Mouse (Mus musculus) hindbrain, embryonic 14.5 days (tissue): ENCODE data around the gene Rsu1. TPM values are rescaled to one million over a fixed set of nuclear protein-coding genes. Genes with fewer than 3 reads are reported as not detected.

Source experiments
- ATAC-seq: fragments of 200-750 bp; cut with Nextera tagmentation; 2 replicates; pipeline ENCODE4 v1.8.0; 2017; ENCODE audit warnings: moderate number of reproducible peaks, mild to moderate bottlenecking, moderate TSS enrichment, moderate library complexity; ENCODE audit not compliant: low FRiP score
- DNase-seq: peaks from one replicate; pipeline ENCODE4 v3.0.0-alpha.2; 2015; ENCODE audit warnings: low spot score
- H3K27ac ChIP-seq: fragments of 300-500 bp; sonication (generic); 2 replicates; pipeline ENCODE4 v1.5.1; 2014; ENCODE audit warnings: mild to moderate bottlenecking, moderate library complexity
- H3K27me3 ChIP-seq: fragments of 300-500 bp; sonication (generic); 2 replicates; pipeline ENCODE4 v1.6.1; 2014; ENCODE audit warnings: mild to moderate bottlenecking, low read length, mixed read lengths; ENCODE audit not compliant: control insufficient read depth, insufficient read depth
- H3K36me3 ChIP-seq: fragments of 300-500 bp; sonication (generic); replicated peaks from 2 replicates; pipeline ENCODE4 v1.6.1; 2014; ENCODE audit not compliant: control insufficient read depth, insufficient read depth
- H3K4me1 ChIP-seq: fragments of 300-500 bp; sonication (generic); replicated peaks from 2 replicates; pipeline ENCODE4 v1.6.1; 2014; ENCODE audit warnings: antibody characterized with exemption, low read length, mixed read lengths; ENCODE audit not compliant: control insufficient read depth, insufficient read depth
- H3K4me2 ChIP-seq: fragments of 300-500 bp; sonication (generic); replicated peaks from 2 replicates; pipeline ENCODE4 v1.6.1; 2014; ENCODE audit warnings: mild to moderate bottlenecking, moderate library complexity
- H3K4me3 ChIP-seq: fragments of 300-500 bp; sonication (generic); replicated peaks from 2 replicates; pipeline ENCODE4 v1.5.1; 2014; ENCODE audit warnings: mild to moderate bottlenecking, low read length
- H3K9ac ChIP-seq: fragments of 300-500 bp; sonication (generic); 2 replicates; pipeline ENCODE4 v1.6.1; 2014
- H3K9me3 ChIP-seq: fragments of 300-500 bp; sonication (generic); 2 replicates; pipeline ENCODE4 v1.6.1; 2016; ENCODE audit warnings: low read length; ENCODE audit not compliant: control insufficient read depth
- WGBS: fragments of 180-500 bp; shearing (Covaris S2); extraction: QIAGEN DNeasy Blood & Tissue Kit; methylation state at CpG from one replicate; pipeline ENCODE4 v1.1.7; 2014; 5-methylcytosine and 5-hydroxymethylcytosine counted together
- polyA plus RNA-seq: library from polyadenylated mRNA; unstranded; fragments of >200 nt; fragmentation: Nextera tagmentation; extraction: Ambion mirVana; gene quantifications from 2 replicates; pipeline ENCODE4 v1.2.1, GENCODE M21; 2014

Gene Rsu1
- polyA plus RNA-seq, 1 experiment from 2014 or later = 75.7 TPM

DNA sequence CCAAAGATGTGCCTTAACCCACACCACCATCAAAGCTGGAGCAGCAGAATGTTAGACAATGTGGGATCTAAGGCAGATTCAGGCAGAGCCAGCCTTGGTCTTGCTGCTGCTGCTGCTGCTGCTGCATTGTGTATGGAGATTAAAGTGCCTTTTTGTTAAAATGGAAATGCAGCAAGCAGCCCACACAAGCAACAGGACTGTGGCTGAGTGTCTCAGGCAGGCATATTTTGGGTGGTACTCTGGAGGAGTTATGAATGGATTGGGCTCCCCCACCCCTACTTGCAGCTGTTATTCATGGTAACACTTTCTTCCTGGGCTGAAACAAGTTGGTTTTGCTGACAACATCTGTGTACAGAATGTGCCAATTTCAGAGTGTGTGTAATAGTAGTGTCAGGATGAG is 199.0 kb downstream of the Rsu1 start:
- no peak for DNase-seq
- H3K4me1 ChIP-seq = no peaks in the 10 kb centered on the region
- no peak for ATAC-seq
- H3K4me3 ChIP-seq = no peak overlapping the region
- H3K4me2 ChIP-seq = no peak overlapping the region
- no peaks in the 10 kb centered on the region for H3K9me3 ChIP-seq
- H3K27ac ChIP-seq = no peak overlapping the region
- H3K9ac ChIP-seq = no peak overlapping the region
- no peaks in the 10 kb centered on the region for H3K27me3 ChIP-seq
- no peaks in the 10 kb centered on the region for H3K36me3 ChIP-seq

DNA sequence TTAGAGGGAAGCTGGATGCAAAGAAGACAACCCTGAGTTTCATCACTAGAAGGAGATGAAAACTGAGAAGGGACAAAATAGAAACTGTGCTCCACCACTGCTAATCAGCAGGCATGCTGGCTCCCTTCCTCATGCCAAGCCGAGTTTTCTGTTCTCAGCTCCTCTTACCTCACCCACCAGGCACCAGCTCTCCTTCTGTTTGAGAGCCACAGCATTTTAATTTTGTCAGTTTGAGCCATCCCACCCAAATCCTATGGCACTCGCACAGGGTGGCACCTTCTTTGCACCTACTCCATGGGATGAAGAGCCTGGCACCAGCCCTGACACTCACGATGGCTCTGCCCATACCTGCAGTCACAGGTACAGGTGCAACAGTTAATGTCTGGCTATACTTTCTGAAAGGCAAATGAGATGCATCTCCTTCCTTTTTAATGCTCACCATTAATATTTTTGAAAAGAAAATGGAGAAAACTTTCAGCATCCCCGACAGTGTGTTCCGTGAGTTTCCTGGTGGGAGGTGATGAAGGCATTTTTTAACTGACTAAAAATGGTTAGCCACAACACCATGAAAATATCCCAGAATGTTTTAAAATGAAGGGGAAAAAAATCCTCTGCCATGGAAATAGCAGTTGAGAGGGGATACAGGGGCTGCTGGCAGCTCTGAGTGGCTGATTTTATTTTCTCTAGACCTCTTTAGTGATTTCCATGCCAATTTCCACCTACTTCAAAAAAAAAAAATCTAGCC is 210.6 kb downstream of the Rsu1 start:
- Histone ChIP-seq H3K9me3 (no peaks in the 10 kb centered on the region), H3K27ac (no peak overlapping the region), H3K4me2 (no peak overlapping the region), H3K36me3 (no peaks in the 10 kb centered on the region), H3K4me3 (no peak overlapping the region), H3K27me3 (no peaks in the 10 kb centered on the region), H3K9ac (no peak overlapping the region), H3K4me1 (no peaks in the 10 kb centered on the region)
- DNase-seq (no peak), ATAC-seq (no peak)
- 94% methylated on average over 5 of the region's 5 CpGs for WGBS

DNA sequence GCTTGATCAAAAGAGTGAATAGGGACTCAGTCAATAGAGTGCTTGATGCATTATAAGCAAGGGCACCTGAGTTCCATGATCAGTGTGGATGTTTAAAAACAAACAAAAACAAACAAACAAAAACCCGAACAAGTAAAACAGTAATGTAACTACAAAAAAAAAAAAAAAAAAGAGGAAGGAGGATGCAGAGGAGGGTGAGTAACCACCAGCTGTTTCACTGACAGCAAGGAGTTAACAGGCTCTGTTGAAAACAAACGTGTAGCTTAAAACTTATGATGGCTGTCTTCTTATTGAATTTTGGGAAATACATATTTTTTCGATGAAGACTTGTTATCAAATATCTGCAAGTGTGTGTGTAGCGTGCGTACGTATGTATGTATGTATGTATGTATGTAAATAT is 222.6 kb downstream of the Rsu1 start:
- Histone ChIP-seq H3K9ac (no peak overlapping the region), H3K4me3 (no peak overlapping the region), H3K36me3 (no peaks in the 10 kb centered on the region), H3K27ac (no peak overlapping the region), H3K4me1 (no peaks in the 10 kb centered on the region), H3K4me2 (no peak overlapping the region), H3K9me3 (no peaks in the 10 kb centered on the region), H3K27me3 (no peaks in the 10 kb centered on the region)
- DNase-seq (no peak), ATAC-seq (no peak)
- WGBS = 88% methylated on average over 6 of the region's 6 CpGs

DNA sequence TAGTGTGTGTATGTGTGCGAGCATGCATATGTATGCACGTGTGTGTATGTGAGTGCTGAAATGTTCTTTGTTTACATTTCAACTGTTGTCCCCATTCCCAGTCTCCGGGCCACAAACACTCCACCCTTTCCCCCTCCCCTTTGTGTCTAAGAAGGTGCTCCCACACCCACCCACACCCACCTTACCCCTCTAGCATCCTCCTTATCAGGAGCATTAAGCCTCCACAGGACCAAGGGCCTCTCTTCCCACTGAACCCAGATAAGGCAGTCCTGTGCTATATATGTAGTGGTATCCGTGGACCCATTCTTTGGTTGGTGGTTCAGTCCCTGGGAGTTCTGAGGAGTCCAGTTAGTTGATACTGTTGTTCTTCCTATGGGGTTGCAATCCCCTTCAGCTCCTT is 226.7 kb downstream of the Rsu1 start:
- Histone ChIP-seq H3K27ac (no peak overlapping the region), H3K27me3 (no peaks in the 10 kb centered on the region)
- 92% methylated on average over 4 of the region's 4 CpGs for WGBS

DNA sequence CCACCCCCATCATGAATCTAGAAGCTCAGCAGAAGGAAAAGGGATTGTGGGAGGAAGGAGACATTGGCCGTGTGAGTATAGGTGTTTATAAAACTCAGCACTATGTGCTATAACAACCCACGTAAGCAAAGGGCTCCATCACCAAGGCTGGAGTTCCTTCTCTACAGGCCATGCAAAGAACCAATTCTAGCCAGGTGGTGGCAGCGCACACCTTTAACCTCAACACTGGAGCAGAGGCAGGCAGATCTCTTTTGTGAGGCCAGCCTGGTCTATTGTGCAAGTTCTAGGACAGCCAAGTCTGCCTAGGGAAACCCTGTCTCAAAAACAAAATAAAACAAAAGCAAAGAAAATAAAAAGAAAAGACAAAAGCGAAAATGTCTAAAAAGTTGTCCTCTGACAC is 231.4 kb downstream of the Rsu1 start:
- H3K36me3 ChIP-seq = no peaks in the 10 kb centered on the region
- H3K27ac ChIP-seq = no peak overlapping the region
- H3K9me3 ChIP-seq = no peaks in the 10 kb centered on the region
- ATAC-seq = no peak
- no peak overlapping the region for H3K9ac ChIP-seq
- no peaks in the 10 kb centered on the region for H3K27me3 ChIP-seq
- 92% methylated on average over 4 of the region's 4 CpGs for WGBS
- no peak for DNase-seq
- no peak overlapping the region for H3K4me3 ChIP-seq
- no peak overlapping the region for H3K4me2 ChIP-seq
- no peaks in the 10 kb centered on the region for H3K4me1 ChIP-seq

More for the DNA sequence above, 226.7 kb downstream of the Rsu1 start:
- H3K9me3 ChIP-seq = no peaks in the 10 kb centered on the region
- H3K4me3 ChIP-seq = no peak overlapping the region
- ATAC-seq (no peak), DNase-seq (no peak)
- no peaks in the 10 kb centered on the region for H3K36me3 ChIP-seq
- H3K4me1 ChIP-seq = no peaks in the 10 kb centered on the region
- no peak overlapping the region for H3K9ac ChIP-seq
- no peak overlapping the region for H3K4me2 ChIP-seq

DNA sequence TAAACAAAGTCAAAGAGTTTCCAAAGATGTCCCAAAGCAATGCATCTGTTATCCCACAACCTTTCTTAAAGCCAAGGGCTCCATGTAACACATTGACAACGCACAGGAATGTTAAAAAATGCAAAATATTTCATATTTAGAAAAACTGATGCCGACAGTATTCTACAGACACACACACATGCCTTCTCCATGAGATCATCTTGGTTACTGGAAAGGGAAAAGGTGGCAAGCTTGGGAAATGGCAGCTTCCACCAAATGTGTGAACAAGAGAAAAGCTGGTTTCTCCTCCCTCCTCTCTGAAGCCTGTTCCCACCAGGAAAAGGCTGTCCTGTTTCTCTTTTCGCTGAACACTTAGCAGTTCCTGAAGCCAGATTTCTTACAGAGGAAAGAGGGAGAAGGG is 232.4 kb downstream of the Rsu1 start:
- DNase-seq = no peak
- Histone ChIP-seq H3K4me1 (no peaks in the 10 kb centered on the region), H3K27ac (no peak overlapping the region), H3K27me3 (no peaks in the 10 kb centered on the region), H3K9me3 (no peaks in the 10 kb centered on the region), H3K4me2 (no peak overlapping the region), H3K36me3 (no peaks in the 10 kb centered on the region), H3K4me3 (no peak overlapping the region), H3K9ac (no peak overlapping the region)
- no peak for ATAC-seq
- 82% methylated on average over 3 of the region's 3 CpGs for WGBS

Other genes with a start within 250 kb of the Rsu1 start
- 0.21 and 0.38 TPM in 2 replicates for gene Cubn, start 220.4 kb upstream of the Rsu1 start, polyA plus RNA-seq